Mouse (Mus musculus): ENCODE measurements around the gene Rptor. TPM values are rescaled to one million over a fixed set of nuclear protein-coding genes. Genes with fewer than 3 reads are reported as not detected.

The Rptor gene
- polyA plus RNA-seq, 1 experiment from 2014 or later, result 11.1 TPM

DNA sequence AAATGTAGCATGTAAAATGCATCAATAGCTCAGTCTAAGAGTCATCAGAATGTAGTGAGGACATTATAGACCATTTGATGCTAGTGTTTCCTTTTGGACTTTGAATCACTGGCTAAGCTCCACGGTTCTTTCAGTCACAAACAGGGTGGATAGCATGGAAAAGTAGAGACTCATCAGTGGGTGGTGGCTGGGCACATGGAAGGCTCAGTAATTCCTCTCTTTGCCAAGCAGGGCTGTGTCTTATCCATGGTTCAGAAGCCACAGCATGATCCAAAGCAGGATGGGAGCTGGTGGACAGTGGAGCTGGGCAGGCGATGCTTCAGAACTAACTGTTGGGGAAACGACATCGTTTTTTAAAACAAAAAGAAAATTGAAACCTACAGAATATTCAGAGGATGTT lies 179.0 kb downstream of the Rptor start:
- H3K9ac ChIP-seq, result no peak overlapping the region
- H3K9me3 ChIP-seq, result no peaks in the 10 kb centered on the region
- no peak overlapping the region for H3K4me3 ChIP-seq
- 93% methylated on average over 4 of the region's 4 CpGs for WGBS
- H3K4me2 ChIP-seq, result no peak overlapping the region
- no peak overlapping the region for H3K27ac ChIP-seq (replicated peaks)
- H3K4me1 ChIP-seq (replicated peaks), result peaks cover 36% of the 10 kb centered on the region
- H3K27me3 ChIP-seq, result no peaks in the 10 kb centered on the region
- no peak for ATAC-seq (ENCODE audit: low read depth)
- H3K36me3 ChIP-seq, result no peaks in the 10 kb centered on the region

DNA sequence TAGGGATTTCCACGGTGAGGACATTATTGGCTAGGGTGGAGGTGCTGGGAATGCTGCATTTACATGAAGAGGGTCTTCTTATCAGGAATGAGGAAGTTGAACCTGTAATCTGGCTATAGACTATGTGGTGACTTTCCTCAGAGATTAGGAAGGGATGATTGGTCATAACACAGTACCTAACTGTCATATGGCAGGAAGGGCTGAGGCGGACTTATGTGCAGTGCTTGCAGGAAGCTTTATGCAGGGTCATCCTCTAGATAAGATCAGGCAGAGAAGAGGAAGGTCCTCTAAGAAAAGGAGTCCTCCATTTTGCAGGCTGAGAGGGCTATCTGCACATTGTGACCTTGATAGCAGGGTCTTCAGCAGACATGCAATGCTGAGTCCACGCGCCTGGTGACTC lies 180.9 kb downstream of the Rptor start:
- H3K27me3 ChIP-seq, result no peaks in the 10 kb centered on the region
- peaks cover 43% of the 10 kb centered on the region for H3K4me1 ChIP-seq (replicated peaks)
- H3K9ac ChIP-seq, result no peak overlapping the region
- no peak overlapping the region for H3K27ac ChIP-seq (replicated peaks)
- H3K4me3 ChIP-seq, result no peak overlapping the region
- ATAC-seq (ENCODE audit: low read depth), result no peak
- no peaks in the 10 kb centered on the region for H3K9me3 ChIP-seq
- no peak overlapping the region for H3K4me2 ChIP-seq
- no peaks in the 10 kb centered on the region for H3K36me3 ChIP-seq
- WGBS, result 98% methylated on average over 4 of the region's 4 CpGs

DNA sequence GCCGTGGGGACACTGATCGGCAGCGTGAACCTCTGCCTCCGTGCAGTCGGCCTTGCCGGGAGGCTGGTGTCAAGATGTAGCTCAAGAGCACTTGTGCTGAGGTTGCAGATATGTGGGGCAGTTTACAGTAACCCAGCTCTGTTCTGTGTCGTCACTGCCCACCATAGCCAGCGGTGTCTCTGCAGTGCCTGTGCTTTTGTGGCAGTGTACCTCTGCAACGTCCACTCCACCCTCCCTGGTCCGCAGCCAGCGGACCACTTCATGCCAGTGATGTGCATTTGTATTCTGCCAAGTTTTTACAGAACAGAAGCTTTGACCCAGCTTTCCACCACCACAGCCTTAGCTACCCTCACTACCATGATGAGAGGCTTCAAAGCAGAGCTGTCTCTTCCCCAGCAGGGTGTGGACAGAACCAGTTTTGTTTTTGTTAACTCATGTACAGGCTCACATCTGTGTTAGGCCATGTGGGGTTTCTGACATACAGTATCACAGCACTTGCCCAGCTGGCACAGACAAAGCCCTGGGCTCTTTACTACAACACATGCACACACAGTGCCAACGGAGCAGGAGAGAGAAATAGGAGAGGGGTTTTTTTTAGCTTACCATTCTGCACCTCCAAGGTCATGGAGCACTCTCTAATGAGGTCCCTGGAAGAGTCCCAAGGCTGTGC lies 182.1 kb downstream of the Rptor start:
- no peak overlapping the region for H3K9ac ChIP-seq
- WGBS, result 84% methylated on average over 12 of the region's 12 CpGs
- H3K27me3 ChIP-seq, result no peaks in the 10 kb centered on the region
- peak overlapping the region; percentile 23; the same call in 1 of the 2 replicates for H3K27ac ChIP-seq (replicated peaks)
- H3K4me1 ChIP-seq (replicated peaks), result peaks cover 55% of the 10 kb centered on the region
- no peaks in the 10 kb centered on the region for H3K9me3 ChIP-seq
- no peak overlapping the region for H3K4me2 ChIP-seq
- H3K4me3 ChIP-seq, result no peak overlapping the region
- no peaks in the 10 kb centered on the region for H3K36me3 ChIP-seq
- no peak for ATAC-seq (ENCODE audit: low read depth)

DNA sequence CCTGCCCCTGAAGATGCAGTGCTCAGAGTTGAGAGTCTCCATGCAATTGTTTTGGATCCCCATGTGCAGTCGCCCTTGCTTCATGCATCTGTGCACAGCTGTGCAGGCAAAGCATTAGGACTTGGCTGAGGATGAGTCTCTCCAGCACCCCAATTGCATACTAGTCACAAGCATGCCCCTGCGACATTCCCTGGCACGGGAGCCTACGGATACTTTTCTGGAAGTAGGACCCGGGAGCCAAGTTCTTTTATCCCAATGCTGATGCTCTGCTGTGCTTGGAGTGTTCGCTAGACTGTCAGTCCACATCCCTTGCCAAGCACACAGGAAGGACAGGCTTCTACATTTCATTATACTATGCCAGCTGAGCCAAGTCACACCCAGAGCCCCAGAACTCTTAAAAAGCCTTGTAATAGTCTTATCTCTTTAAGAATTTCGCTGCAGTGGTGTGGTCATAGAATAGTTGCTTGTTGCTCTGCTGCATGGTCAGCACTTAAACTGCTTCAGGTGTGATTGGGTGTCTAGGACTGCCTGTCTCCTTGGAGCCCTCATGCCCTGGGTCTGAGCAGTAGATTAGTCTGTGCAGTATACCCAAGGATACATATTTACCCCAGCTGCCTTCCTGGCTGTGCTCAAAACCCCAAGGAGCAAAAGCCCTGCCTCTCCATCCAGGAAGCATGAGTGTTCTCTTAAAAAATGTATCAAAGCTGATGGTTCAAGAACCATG lies 183.1 kb downstream of the Rptor start:
- H3K4me1 ChIP-seq (replicated peaks), result peaks cover 64% of the 10 kb centered on the region
- no peak overlapping the region for H3K9ac ChIP-seq
- no peak overlapping the region for H3K4me2 ChIP-seq
- no peak for ATAC-seq (ENCODE audit: low read depth)
- peak overlapping the region; percentile 74; the same call in 1 of the 2 replicates for H3K27ac ChIP-seq (replicated peaks)
- no peak overlapping the region for H3K4me3 ChIP-seq
- H3K9me3 ChIP-seq, result no peaks in the 10 kb centered on the region
- no peaks in the 10 kb centered on the region for H3K36me3 ChIP-seq
- 90% methylated on average over 7 of the region's 7 CpGs for WGBS
- H3K27me3 ChIP-seq, result no peaks in the 10 kb centered on the region

DNA sequence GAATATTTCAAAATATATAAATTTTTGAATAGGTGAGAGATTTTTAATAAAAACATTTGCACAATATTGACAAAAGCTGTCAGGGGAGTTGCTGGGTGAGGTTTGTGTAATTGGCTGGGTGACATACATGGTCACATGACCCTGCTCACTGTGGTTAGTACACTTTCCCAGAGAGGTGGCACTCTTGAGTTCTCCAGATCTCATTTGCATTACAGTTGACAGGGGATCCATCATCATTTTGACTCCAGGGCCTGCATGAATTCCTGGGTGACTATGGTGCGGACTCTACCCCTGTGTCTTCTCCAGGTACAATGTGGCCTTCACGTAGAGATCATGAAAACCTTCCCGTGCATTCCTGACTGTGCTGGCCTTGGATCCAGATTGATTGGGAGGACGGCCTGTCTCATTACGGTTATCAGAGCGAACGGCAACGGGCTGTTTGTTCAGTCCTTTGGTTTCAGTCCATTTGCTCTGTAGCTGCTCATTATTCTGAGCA lies 183.7 kb downstream of the Rptor start:
- H3K4me3 ChIP-seq, result no peak overlapping the region
- H3K9me3 ChIP-seq, result no peaks in the 10 kb centered on the region
- no peak overlapping the region for H3K4me2 ChIP-seq
- H3K36me3 ChIP-seq, result no peaks in the 10 kb centered on the region
- 63% methylated on average over 8 of the region's 8 CpGs for WGBS
- no peaks in the 10 kb centered on the region for H3K27me3 ChIP-seq
- no peak overlapping the region for H3K9ac ChIP-seq
- ATAC-seq (ENCODE audit: low read depth), result no peak
- peaks cover 64% of the 10 kb centered on the region for H3K4me1 ChIP-seq (replicated peaks)
- peak overlapping the region; percentile 74 for H3K27ac ChIP-seq (replicated peaks)

DNA sequence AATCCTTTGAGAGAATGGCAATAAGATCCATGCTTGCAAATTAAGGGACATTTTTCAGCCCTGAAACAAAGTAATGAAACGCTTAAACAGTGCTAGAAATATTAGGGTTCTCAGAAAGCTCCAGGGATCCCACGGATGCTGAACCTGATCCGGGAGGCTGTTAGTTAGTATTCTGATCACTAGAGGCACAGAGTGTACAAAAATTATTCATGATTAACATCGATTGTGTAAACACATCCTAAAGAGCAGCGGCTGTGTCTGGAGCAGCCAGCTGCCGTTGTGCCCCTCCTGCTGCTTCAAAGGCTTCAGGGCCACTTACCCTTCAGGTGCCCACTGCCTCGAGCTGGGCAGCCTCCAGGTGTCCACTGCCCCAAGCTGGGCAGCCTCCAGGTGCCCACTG lies 185.8 kb downstream of the Rptor start:
- peaks cover 72% of the 10 kb centered on the region for H3K4me1 ChIP-seq (replicated peaks)
- 45% methylated on average over 7 of the region's 7 CpGs for WGBS
- peak overlapping the region; percentile 31; the same call in 1 of the 2 replicates for H3K9ac ChIP-seq
- H3K27ac ChIP-seq (replicated peaks), result peak overlapping the region; percentile 86
- ATAC-seq (ENCODE audit: low read depth), result 0 out of 2 replicates have a peak, but pooled peaks have one; percentile 24
- no peaks in the 10 kb centered on the region for H3K36me3 ChIP-seq
- no peaks in the 10 kb centered on the region for H3K27me3 ChIP-seq
- H3K4me3 ChIP-seq, result no peak overlapping the region
- no peaks in the 10 kb centered on the region for H3K9me3 ChIP-seq
- no peak overlapping the region for H3K4me2 ChIP-seq

DNA sequence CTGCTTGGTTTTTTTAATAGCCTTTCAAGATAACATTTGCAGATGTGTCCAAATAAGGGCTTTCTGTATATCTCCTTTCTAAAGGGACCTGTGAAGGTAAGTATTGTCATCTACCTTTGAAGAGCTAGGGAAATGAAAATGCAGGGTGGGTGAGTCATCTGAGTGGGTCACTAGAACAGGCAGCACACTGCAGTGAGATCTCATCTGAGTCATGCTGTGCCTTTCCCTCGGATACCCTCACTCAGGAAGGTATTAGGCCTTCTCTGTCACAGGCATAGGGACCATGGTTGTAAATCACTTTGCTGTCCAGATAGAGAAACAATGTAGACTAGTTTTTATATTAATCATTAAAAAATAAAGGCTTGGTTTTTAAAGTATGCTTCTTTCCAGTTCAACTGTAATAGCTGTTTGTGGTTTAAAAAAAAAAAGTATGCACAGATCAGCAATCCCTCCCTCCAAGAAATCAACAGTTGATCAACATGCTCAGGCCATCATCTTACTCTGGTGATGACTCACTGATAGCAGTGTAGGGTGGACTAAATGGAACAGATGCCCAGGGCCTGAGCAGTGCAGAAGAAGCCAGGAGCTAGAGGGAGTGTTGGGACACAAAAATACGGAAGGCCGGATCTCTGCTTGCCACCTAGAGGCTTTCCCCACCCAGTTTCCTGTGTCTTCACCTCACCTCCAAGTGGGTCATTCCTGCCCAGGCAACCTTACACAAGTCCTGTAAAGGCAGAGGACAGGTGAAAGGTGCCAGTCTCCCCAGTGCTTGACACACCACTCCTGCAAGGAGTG lies 186.4 kb downstream of the Rptor start:
- Histone ChIP-seq H3K9me3 (no peaks in the 10 kb centered on the region), H3K36me3 (no peaks in the 10 kb centered on the region), H3K4me1 (replicated peaks) (peaks cover 78% of the 10 kb centered on the region), H3K4me2 (no peak overlapping the region), H3K27me3 (no peaks in the 10 kb centered on the region), H3K27ac (replicated peaks) (peak overlapping the region; percentile 86), H3K4me3 (no peak overlapping the region), H3K9ac (peak overlapping the region; percentile 31; the same call in 1 of the 2 replicates)
- WGBS, result 64% methylated on average over 3 of the region's 3 CpGs
- no peak for ATAC-seq (ENCODE audit: low read depth)

DNA sequence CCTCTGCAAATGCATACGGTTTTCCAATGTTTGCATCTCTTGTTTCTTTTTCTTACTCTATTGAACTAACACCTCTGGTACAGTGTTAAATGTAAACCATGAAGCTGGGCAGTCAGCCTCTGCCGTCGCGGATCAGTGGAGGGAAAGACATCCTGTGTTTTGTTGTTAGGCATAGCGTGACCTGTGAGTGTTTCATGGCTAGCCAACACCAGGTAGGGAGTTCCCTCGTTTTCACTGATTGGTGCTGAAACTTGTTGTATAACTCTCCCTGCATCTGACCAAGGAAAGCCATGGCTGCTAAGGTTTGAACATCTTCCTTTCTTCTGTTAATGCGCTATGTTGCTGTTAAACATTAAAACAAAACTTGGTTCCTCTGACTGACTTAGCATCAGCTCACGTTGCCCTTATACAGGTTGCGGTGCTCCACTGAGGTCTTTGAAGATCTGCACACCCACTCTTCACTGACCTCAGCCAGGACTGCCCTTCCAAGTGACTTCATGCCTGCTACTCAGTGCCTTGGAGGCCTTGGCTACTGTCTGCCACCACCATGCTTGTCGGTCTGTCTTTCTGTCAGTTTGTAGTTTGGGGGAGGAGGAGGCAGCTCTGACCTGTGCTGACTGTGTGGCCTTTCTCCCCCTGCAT lies 189.3 kb downstream of the Rptor start:
- no peak overlapping the region for H3K27ac ChIP-seq (replicated peaks)
- no peak overlapping the region for H3K9ac ChIP-seq
- no peak overlapping the region for H3K4me2 ChIP-seq
- H3K36me3 ChIP-seq, result no peaks in the 10 kb centered on the region
- ATAC-seq (ENCODE audit: low read depth), result no peak
- no peaks in the 10 kb centered on the region for H3K9me3 ChIP-seq
- WGBS, result 87% methylated on average over 10 of the region's 10 CpGs
- peaks cover 76% of the 10 kb centered on the region for H3K4me1 ChIP-seq (replicated peaks)
- no peaks in the 10 kb centered on the region for H3K27me3 ChIP-seq
- no peak overlapping the region for H3K4me3 ChIP-seq

DNA sequence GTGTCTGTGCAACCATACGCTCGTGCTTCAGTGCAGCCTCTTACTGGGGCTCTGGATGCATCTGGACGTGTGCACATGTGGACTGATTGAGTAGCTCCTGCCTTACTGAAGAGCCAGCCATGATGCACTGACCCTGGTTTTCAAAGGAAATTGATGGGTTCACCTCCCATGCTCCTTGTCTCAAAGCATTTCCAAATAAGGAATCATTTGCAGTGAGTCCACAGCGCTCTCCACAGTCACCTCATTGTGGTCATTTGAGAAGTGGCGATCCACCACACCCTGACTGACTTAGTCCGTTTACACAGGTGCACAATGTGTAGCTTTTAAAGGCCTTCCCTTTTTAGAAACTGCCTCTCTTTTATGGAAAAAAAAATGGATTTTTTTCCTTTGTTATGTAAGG lies 190.7 kb downstream of the Rptor start:
- no peak overlapping the region for H3K9ac ChIP-seq
- 40% methylated on average over 6 of the region's 6 CpGs for WGBS

DNA sequence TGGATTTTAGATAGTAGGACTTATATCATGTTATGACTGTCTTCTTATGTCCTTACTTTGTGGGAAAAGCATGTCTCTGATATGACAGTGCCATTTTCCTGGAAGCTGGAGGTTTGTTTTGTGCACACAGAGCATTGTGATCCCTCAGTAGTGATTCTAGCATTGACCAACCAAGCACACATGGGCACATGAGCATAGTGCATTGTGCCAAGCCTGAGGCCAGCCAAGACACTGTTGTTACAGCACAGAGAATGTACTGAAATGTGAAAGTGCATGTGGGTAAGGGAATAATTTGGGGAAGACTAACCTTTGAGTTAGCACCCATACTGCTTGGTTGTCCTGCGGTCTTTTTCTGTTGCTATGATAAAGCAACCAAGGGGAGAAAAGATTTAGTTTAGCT lies 191.3 kb downstream of the Rptor start:
- Histone ChIP-seq H3K27ac (replicated peaks) (no peak overlapping the region), H3K4me2 (no peak overlapping the region), H3K9ac (no peak overlapping the region), H3K4me3 (no peak overlapping the region), H3K27me3 (no peaks in the 10 kb centered on the region), H3K4me1 (replicated peaks) (peaks cover 76% of the 10 kb centered on the region), H3K36me3 (no peaks in the 10 kb centered on the region), H3K9me3 (no peaks in the 10 kb centered on the region)
- no peak for ATAC-seq (ENCODE audit: low read depth)
- 96% methylated on average over 1 of the region's 1 CpGs for WGBS

More for the DNA sequence above, 190.7 kb downstream of the Rptor start:
- Histone ChIP-seq H3K4me2 (no peak overlapping the region), H3K27me3 (no peaks in the 10 kb centered on the region), H3K4me1 (replicated peaks) (peaks cover 76% of the 10 kb centered on the region), H3K36me3 (no peaks in the 10 kb centered on the region), H3K27ac (replicated peaks) (0 out of 2 replicates have a peak overlapping the region, but pooled peaks have one; percentile 38), H3K4me3 (no peak overlapping the region), H3K9me3 (no peaks in the 10 kb centered on the region)
- ATAC-seq (ENCODE audit: low read depth), result no peak

DNA sequence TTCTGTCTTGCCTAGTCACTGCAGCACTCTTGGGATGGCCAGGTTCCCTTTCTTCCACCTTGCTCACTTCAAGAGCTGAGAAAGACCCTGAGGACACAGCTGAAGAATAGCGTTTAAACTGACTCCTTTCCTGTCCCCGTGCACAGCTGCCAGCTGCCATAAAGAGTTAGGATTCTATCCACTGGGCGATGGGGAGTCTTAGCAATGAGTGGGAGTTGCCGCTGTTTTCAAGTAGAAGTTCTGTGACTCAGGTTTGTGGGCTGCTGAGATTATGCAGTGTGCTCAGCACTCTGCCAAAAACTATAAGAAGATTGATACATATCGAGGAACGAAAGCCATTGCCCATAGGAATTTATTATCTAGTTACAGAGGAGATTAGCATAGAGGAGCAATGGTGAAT lies 192.0 kb downstream of the Rptor start:
- H3K9me3 ChIP-seq, result no peaks in the 10 kb centered on the region
- H3K4me3 ChIP-seq, result no peak overlapping the region
- no peaks in the 10 kb centered on the region for H3K36me3 ChIP-seq
- H3K9ac ChIP-seq, result no peak overlapping the region
- H3K4me1 ChIP-seq (replicated peaks), result peaks cover 69% of the 10 kb centered on the region
- no peak overlapping the region for H3K27ac ChIP-seq (replicated peaks)
- WGBS, result 44% methylated on average over 6 of the region's 6 CpGs
- ATAC-seq (ENCODE audit: low read depth), result no peak
- H3K27me3 ChIP-seq, result no peaks in the 10 kb centered on the region
- H3K4me2 ChIP-seq, result no peak overlapping the region

All from neural tube, embryonic 13.5 days (tissue).